ENCODE assay signal across 9 mouse cellular contexts in genomic region chr13:54325814-54326213, GRCm38 (mm10). TPM values are rescaled to one million over a fixed set of nuclear protein-coding genes. Genes with fewer than 3 reads are reported as not detected.
DNase-seq lines count a peak whose midpoint lies in the region; ATAC-seq and TF ChIP-seq lines count a peak whose summit lies in the region.
"Had no signal": no experiment of that assay in that cellular context is flagged by ENCODE, and none has a peak within 500 bp of the region (broad histone marks: within the 10 kb centered on the region; RNA-seq: fewer than 3 reads in every experiment).

No protein-coding gene starts in this region.

- no peak overlapping the region for H3K27ac ChIP-seq in neural tube, embryonic 11.5 days (ENCODE audit: low read depth, low read length)
- H3K27ac ChIP-seq in forebrain, postnatal 0 days (ENCODE audit: low read depth, low read length) = no peak overlapping the region
- peak overlapping the region; percentile 49 for H3K27ac ChIP-seq in midbrain, embryonic 11.5 days (ENCODE audit: low read depth, low read length)
- H3K27ac ChIP-seq in kidney, adult 2 months (ENCODE audit: insufficient read depth, low read depth, low read length) = no peak overlapping the region
- H3K27ac ChIP-seq: kidney, embryonic 15.5 days had no signal

- DNase-seq in neural tube, embryonic 11.5 days (ENCODE audit: low spot score) = peak; percentile 53
- DNase-seq in neural tube, embryonic 10.5 days (ENCODE audit: extremely low spot score, low spot score) = no peak
- peak; percentile 51 for DNase-seq in forebrain, postnatal 0 days
- peak; percentile 89 for DNase-seq in midbrain, embryonic 11.5 days (ENCODE audit: low spot score, missing footprints)
- no peak for DNase-seq in gastrocnemius, postnatal 25 days
- no peak for DNase-seq in kidney, adult 2 months
- DNase-seq in lung, postnatal 10 days = no peak
- DNase-seq: gastrocnemius, postnatal 10 days had no signal

- TF ChIP-seq CTCF in forebrain, postnatal 0 days (IDR thresholded peaks at IDR 0.05; ENCODE audit: low read depth) = peak; percentile 22; the same call in 1 of the 2 replicates
- TF ChIP-seq CTCF in kidney, adult 2 months (conservative IDR thresholded peaks at IDR 0.05; ENCODE audit: insufficient read depth, insufficient read length, low read depth, low read length) = no peak

- no peaks in the 10 kb centered on the region for H3K9me3 ChIP-seq in neural tube, embryonic 11.5 days (ENCODE audit: control insufficient read depth, low read length)
- no peaks in the 10 kb centered on the region for H3K9me3 ChIP-seq in forebrain, postnatal 0 days (ENCODE audit: low read length)
- no peaks in the 10 kb centered on the region for H3K9me3 ChIP-seq in midbrain, embryonic 11.5 days (ENCODE audit: control insufficient read depth, low read length)
- H3K9me3 ChIP-seq: kidney, embryonic 15.5 days had no signal

- 53% methylated on average over 7 of the region's 7 CpGs for WGBS in neural tube, embryonic 11.5 days
- 28% methylated on average over 7 of the region's 7 CpGs for WGBS in forebrain, postnatal 0 days
- 40% methylated on average over 7 of the region's 7 CpGs for WGBS in midbrain, embryonic 11.5 days
- 76% methylated on average over 7 of the region's 7 CpGs for WGBS in kidney, adult 2 months

- no peak overlapping the region for H3K4me2 ChIP-seq in neural tube, embryonic 11.5 days (ENCODE audit: low read depth)
- no peak overlapping the region for H3K4me2 ChIP-seq in forebrain, postnatal 0 days (ENCODE audit: low read depth)
- H3K4me2 ChIP-seq in midbrain, embryonic 11.5 days = no peak overlapping the region
- H3K4me2 ChIP-seq: kidney, embryonic 15.5 days had no signal

- no peak overlapping the region for H3K4me3 ChIP-seq in neural tube, embryonic 11.5 days (ENCODE audit: low read depth, low read length)
- H3K4me3 ChIP-seq in forebrain, postnatal 0 days (ENCODE audit: low read depth, low read length) = no peak overlapping the region
- no peak overlapping the region for H3K4me3 ChIP-seq in midbrain, embryonic 11.5 days (ENCODE audit: low read depth, low read length)
- no peak overlapping the region for H3K4me3 ChIP-seq in kidney, adult 2 months (ENCODE audit: insufficient read depth, low read depth, low read length)
- H3K4me3 ChIP-seq: kidney, embryonic 15.5 days had no signal

- H3K9ac ChIP-seq in neural tube, embryonic 11.5 days (ENCODE audit: low read length) = no peak overlapping the region
- H3K9ac ChIP-seq in forebrain, postnatal 0 days = no peak overlapping the region
- H3K9ac ChIP-seq in midbrain, embryonic 11.5 days (ENCODE audit: low read length) = no peak overlapping the region
- H3K9ac ChIP-seq: kidney, embryonic 15.5 days had no signal

- no peak for TF ChIP-seq POLR2A in kidney, adult 2 months (IDR thresholded peaks at IDR 0.05; ENCODE audit: low read depth, low read length)

- H3K27me3 ChIP-seq in neural tube, embryonic 11.5 days (ENCODE audit: control insufficient read depth, insufficient read depth, low read length) = no peaks in the 10 kb centered on the region
- no peaks in the 10 kb centered on the region for H3K27me3 ChIP-seq in forebrain, postnatal 0 days (ENCODE audit: insufficient read depth, low read length)
- no peaks in the 10 kb centered on the region for H3K27me3 ChIP-seq in midbrain, embryonic 11.5 days (ENCODE audit: control insufficient read depth, insufficient read depth, low read length)
- H3K27me3 ChIP-seq in kidney, adult 2 months (replicated peaks; ENCODE audit: control insufficient read depth, insufficient read depth, low read length) = no peaks in the 10 kb centered on the region
- H3K27me3 ChIP-seq: kidney, embryonic 15.5 days had no signal

- H3K4me1 ChIP-seq in neural tube, embryonic 11.5 days (ENCODE audit: control insufficient read depth, insufficient read depth, low read length) = peaks cover 21% of the 10 kb centered on the region
- H3K4me1 ChIP-seq in forebrain, postnatal 0 days (ENCODE audit: insufficient read depth) = peaks cover 8% of the 10 kb centered on the region; the same call in 1 of the 2 replicates
- H3K4me1 ChIP-seq in midbrain, embryonic 11.5 days (ENCODE audit: control insufficient read depth, insufficient read depth, low read length) = peaks cover 41% of the 10 kb centered on the region
- H3K4me1 ChIP-seq in kidney, adult 2 months (ENCODE audit: control insufficient read depth, insufficient read depth, low read length) = no peaks in the 10 kb centered on the region

- no peaks in the 10 kb centered on the region for H3K36me3 ChIP-seq in neural tube, embryonic 11.5 days (ENCODE audit: control insufficient read depth, insufficient read depth, low read length)
- no peaks in the 10 kb centered on the region for H3K36me3 ChIP-seq in forebrain, postnatal 0 days (ENCODE audit: insufficient read depth)
- no peaks in the 10 kb centered on the region for H3K36me3 ChIP-seq in midbrain, embryonic 11.5 days (ENCODE audit: control insufficient read depth, insufficient read depth, low read length)
- H3K36me3 ChIP-seq in kidney, adult 2 months (ENCODE audit: control insufficient read depth, insufficient read depth, low read length) = no peaks in the 10 kb centered on the region
- H3K36me3 ChIP-seq: kidney, embryonic 15.5 days had no signal

- peak; percentile 29; the same call in 1 of the 2 replicates for ATAC-seq in neural tube, embryonic 11.5 days (ENCODE audit: insufficient read depth, low FRiP score, low TSS enrichment)
- peak; percentile 63 for ATAC-seq in forebrain, postnatal 0 days
- peak; percentile 70 for ATAC-seq in midbrain, embryonic 11.5 days (ENCODE audit: low FRiP score)

RNA-seq across cellular contexts. Expression of gene Cplx2, which starts 45.3 kb away (rescaled TPM):
- 11.2 and 11.7 TPM in 2 replicates for polyA plus RNA-seq in neural tube, embryonic 11.5 days (2014; fragmentation: Nextera tagmentation; extraction: Ambion mirVana)
- 98.4 and 102 TPM in 2 replicates for total RNA-seq in forebrain, postnatal 0 days (2014; rRNA removed)
- polyA plus RNA-seq in forebrain, postnatal 0 days (2015; fragmentation: Nextera tagmentation; extraction: Ambion mirVana) = 40.0 and 49.8 TPM in 2 replicates
- 14.7 and 14.8 TPM in 2 replicates for polyA plus RNA-seq in midbrain, embryonic 11.5 days (2014; fragmentation: Nextera tagmentation; extraction: Ambion mirVana)
- 1 to 10 TPM; 1.3 to 1.7 TPM for total RNA-seq in gastrocnemius, postnatal 25 days (2021)
- polyA plus RNA-seq in kidney, adult 2 months (2012; rRNA removed) = 11.8 and 15.5 TPM in 2 replicates

Comparison
In these comparisons a context has a peak if more than half of its experiments do, and no peak if none do; other contexts are left out.
1. DNase-seq: peak in neural tube, embryonic 11.5 days (single experiment), forebrain, postnatal 0 days (single experiment) and midbrain, embryonic 11.5 days (single experiment); none in neural tube, embryonic 10.5 days (single experiment), gastrocnemius, postnatal 25 days (single experiment), kidney, adult 2 months (single experiment) and lung, postnatal 10 days (single experiment).
2. Peak in every context shown above with its lines, with median percentiles within 50 percentile points of each other: ATAC-seq.